Mouse (Mus musculus) forebrain, embryonic 15.5 days (tissue): Measurements from ENCODE around the gene Glrx5. TPM values are rescaled to one million over a fixed set of nuclear protein-coding genes. Genes with fewer than 3 reads are reported as not detected.

Experiments used
- ATAC-seq: fragments of 200-750 bp; cut with Nextera tagmentation; replicated peaks from 2 replicates; pipeline ENCODE4 v1.8.0; 2017; ENCODE audit warnings: mild to moderate bottlenecking, moderate TSS enrichment, moderate library complexity
- H3K27ac ChIP-seq: fragments of 300-500 bp; sonication (generic); replicated peaks from 2 replicates; pipeline ENCODE4 v1.5.1; 2015; ENCODE audit warnings: mild to moderate bottlenecking, inconsistent platforms
- H3K27me3 ChIP-seq: fragments of 300-500 bp; sonication (generic); 2 replicates; pipeline ENCODE4 v1.6.1; 2015; ENCODE audit warnings: inconsistent platforms
- H3K36me3 ChIP-seq: fragments of 300-500 bp; sonication (generic); 2 replicates; pipeline ENCODE4 v1.6.1; 2015; ENCODE audit warnings: mild to moderate bottlenecking, inconsistent platforms
- H3K4me1 ChIP-seq: fragments of 300-500 bp; sonication (generic); 2 replicates; pipeline ENCODE4 v1.6.1; 2015; ENCODE audit warnings: inconsistent platforms
- H3K4me2 ChIP-seq: fragments of 300-500 bp; sonication (generic); replicated peaks from 2 replicates; pipeline ENCODE4 v1.6.1; 2015; ENCODE audit warnings: mild to moderate bottlenecking, inconsistent platforms
- H3K4me3 ChIP-seq: fragments of 300-500 bp; sonication (generic); 2 replicates; pipeline ENCODE4 v1.5.1; 2015; ENCODE audit warnings: mild to moderate bottlenecking, inconsistent platforms
- H3K9ac ChIP-seq: fragments of 300-500 bp; sonication (generic); replicated peaks from 2 replicates; pipeline ENCODE4 v1.6.1; 2015; ENCODE audit warnings: mild to moderate bottlenecking, inconsistent platforms
- H3K9me3 ChIP-seq: fragments of 300-500 bp; sonication (generic); 2 replicates; pipeline ENCODE4 v1.6.1; 2016; ENCODE audit warnings: inconsistent platforms
- WGBS: fragments of 180-500 bp; shearing (Covaris S2); methylation state at CpG from one replicate; pipeline ENCODE4 v1.1.7; 2015; ENCODE audit warnings: mixed read lengths; 5-methylcytosine and 5-hydroxymethylcytosine counted together
- polyA plus RNA-seq: library from polyadenylated mRNA; unstranded; fragments of >200 nt; fragmentation: Nextera tagmentation; extraction: Ambion mirVana; gene quantifications from 2 replicates; pipeline ENCODE4 v1.2.1, GENCODE M21; 2015

Gene Glrx5
- polyA plus RNA-seq, 1 experiment from 2014 or later: 145 TPM

DNA sequence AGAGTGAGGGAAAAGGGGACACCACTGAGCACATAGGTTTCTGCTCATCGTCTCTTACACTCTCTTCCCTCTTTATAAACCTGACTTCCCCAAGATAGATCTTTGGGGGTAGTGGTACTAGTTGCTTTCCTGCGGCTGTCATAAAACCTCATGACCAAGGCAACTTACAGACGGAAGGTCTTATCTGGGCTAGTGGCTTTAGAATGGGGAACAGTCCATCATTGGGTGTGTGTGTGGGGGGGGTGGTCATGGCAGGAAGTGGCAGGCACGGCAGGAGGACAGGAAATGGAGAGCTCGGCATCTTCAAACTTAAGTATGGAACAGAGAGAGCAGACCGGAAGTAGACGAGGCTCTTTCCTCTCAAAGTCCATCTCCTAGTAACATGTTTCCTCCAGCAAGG lies 32.6 kb downstream of the Glrx5 start:
- no peak overlapping the region for H3K4me3 ChIP-seq
- no peaks in the 10 kb centered on the region for H3K36me3 ChIP-seq
- H3K27me3 ChIP-seq: no peaks in the 10 kb centered on the region
- no peak overlapping the region for H3K9ac ChIP-seq
- no peak for ATAC-seq
- no peak overlapping the region for H3K4me2 ChIP-seq
- no peaks in the 10 kb centered on the region for H3K4me1 ChIP-seq
- H3K27ac ChIP-seq: no peak overlapping the region
- 92% methylated on average over 7 of the region's 7 CpGs for WGBS
- H3K9me3 ChIP-seq: no peaks in the 10 kb centered on the region

DNA sequence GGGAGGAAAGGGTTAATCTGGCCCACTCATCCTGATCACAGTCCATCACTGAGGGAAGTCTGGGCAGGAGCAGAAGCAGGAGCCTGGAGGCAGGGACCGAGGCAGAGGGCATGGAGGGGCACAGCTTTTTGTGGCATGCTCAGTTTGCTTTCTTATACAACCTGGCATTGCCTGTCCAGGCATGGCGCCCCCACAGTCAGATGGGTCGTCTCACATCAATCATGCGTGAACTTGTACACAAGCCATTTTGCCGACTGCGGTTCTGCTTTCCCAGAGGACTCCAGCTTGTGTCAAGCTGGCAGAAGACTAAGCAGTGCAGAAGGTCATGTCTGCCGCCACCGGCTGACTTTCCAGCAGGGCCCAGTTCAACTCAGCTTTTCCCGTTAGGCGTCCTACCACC lies 34.0 kb downstream of the Glrx5 start:
- Histone ChIP-seq H3K36me3 (no peaks in the 10 kb centered on the region), H3K4me3 (no peak overlapping the region), H3K9ac (no peak overlapping the region), H3K4me1 (no peaks in the 10 kb centered on the region), H3K4me2 (no peak overlapping the region), H3K27me3 (no peaks in the 10 kb centered on the region), H3K27ac (no peak overlapping the region), H3K9me3 (no peaks in the 10 kb centered on the region)
- no peak for ATAC-seq
- 71% methylated on average over 10 of the region's 10 CpGs for WGBS

DNA sequence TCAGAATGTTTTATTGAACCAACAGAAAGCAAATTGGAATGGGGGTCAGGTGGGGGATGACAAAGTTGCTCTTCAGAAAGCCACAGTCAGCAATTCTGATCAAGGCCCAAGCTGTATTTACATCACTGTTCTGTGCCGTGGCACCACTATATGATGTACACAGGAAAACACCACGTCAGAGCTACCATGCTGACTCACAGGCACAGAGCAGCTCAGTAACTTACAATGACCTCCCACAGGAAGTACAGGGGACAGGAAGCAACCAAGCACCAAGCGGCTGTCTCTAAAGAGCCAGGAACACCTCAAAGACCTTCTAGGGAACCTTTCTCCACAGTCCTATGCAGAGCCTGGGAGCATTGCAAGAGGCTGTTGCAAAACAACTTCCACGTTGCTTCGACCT lies 36.4 kb downstream of the Glrx5 start:
- 91% methylated on average over 5 of the region's 5 CpGs for WGBS
- Histone ChIP-seq H3K4me2 (no peak overlapping the region), H3K36me3 (no peaks in the 10 kb centered on the region), H3K9ac (no peak overlapping the region), H3K4me3 (no peak overlapping the region), H3K9me3 (no peaks in the 10 kb centered on the region), H3K27me3 (no peaks in the 10 kb centered on the region), H3K27ac (no peak overlapping the region), H3K4me1 (no peaks in the 10 kb centered on the region)
- ATAC-seq: no peak

DNA sequence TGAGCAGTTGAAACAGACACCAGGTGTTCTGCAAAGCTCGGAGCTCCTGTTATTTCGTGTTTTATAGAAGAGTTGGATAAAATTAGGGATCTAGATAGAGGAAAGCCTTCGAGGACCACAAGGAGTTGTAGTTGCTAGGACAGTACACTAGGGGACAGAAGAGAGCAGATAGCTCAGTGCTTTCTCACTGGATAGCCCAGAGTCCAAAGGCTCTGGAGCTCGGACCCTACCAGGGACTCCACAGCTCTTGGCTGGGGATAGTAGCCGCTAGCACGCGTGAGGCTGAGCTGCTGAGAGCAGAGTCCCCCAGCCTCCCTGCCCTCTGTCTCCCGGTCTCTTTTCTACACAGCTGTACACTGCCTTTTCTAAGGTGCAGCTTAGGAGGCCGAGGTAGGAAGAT lies 41.2 kb downstream of the Glrx5 start:
- no peak for ATAC-seq
- peaks cover 8% of the 10 kb centered on the region; the same call in 1 of the 2 replicates for H3K4me1 ChIP-seq
- WGBS: 37% methylated on average over 9 of the region's 9 CpGs
- H3K9ac ChIP-seq: no peak overlapping the region
- no peaks in the 10 kb centered on the region for H3K9me3 ChIP-seq
- no peak overlapping the region for H3K27ac ChIP-seq
- no peak overlapping the region for H3K4me3 ChIP-seq
- no peaks in the 10 kb centered on the region for H3K27me3 ChIP-seq
- no peaks in the 10 kb centered on the region for H3K36me3 ChIP-seq
- H3K4me2 ChIP-seq: no peak overlapping the region

DNA sequence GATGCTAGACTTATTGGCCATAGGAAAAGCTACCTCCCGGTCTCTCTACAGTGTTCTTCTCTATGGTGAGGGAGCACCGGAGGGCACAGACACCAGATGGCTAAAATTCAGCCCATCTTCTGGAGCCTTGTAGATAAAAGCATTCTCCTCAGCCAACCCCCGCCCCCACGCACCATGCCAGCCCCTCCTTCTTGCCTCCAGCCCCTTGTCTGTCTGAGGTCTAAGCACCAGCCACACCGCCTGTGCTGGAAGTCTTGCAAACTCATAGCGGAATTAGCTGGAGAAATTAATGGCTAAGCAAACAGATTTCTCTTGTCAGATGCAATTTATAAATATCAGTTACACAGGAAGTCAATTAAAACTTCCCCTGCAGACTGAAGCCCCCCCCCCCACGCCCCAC lies 43.0 kb downstream of the Glrx5 start:
- no peak for ATAC-seq
- Histone ChIP-seq H3K27me3 (no peaks in the 10 kb centered on the region), H3K9me3 (no peaks in the 10 kb centered on the region), H3K36me3 (no peaks in the 10 kb centered on the region), H3K4me1 (peaks cover 8% of the 10 kb centered on the region; the same call in 1 of the 2 replicates), H3K4me3 (no peak overlapping the region), H3K4me2 (no peak overlapping the region), H3K27ac (no peak overlapping the region), H3K9ac (no peak overlapping the region)
- 30% methylated on average over 7 of the region's 7 CpGs for WGBS

DNA sequence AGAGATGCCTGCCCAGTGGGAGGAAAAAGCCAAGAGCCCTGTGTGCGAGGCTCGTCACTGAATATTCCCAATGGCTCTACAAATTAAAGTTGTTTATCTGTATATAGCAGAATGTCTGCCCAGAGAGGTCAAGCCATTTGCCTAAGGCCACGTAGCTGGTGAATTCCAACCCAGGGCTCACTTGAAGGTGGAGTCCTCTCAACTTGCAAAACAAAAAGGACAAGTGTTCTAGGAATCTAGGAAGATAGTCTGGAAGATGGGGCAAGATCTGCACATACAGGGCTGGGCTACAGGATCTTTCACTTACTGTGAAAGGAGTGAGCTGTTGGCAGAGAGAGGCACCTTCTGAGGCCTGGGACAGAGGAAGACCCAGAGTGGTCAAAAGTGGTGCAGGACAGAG lies 44.0 kb downstream of the Glrx5 start:
- H3K4me3 ChIP-seq: no peak overlapping the region
- H3K4me1 ChIP-seq: peaks cover 8% of the 10 kb centered on the region; the same call in 1 of the 2 replicates
- H3K4me2 ChIP-seq: no peak overlapping the region
- H3K9ac ChIP-seq: no peak overlapping the region
- H3K27me3 ChIP-seq: no peaks in the 10 kb centered on the region
- 66% methylated on average over 3 of the region's 3 CpGs for WGBS
- no peak overlapping the region for H3K27ac ChIP-seq
- no peaks in the 10 kb centered on the region for H3K36me3 ChIP-seq
- no peaks in the 10 kb centered on the region for H3K9me3 ChIP-seq
- no peak for ATAC-seq

DNA sequence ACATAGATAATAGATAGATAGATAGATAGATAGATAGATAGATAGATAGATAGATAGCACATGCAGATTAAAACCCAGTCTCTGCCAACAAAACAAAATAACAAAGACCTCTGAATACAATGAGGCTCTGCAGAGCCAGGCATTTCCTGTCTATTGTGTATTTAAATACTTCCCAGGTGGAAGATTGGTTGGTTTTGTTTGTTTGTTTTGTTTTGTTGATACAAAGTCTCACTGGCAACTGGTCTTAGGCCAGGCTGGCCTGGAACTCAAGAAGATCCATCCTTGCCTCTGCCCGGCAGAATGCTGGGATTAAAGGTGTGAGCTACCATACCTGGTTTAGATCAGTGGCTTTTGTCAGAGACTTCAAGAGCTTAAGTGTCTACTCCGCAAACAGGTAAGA lies 44.7 kb downstream of the Glrx5 start:
- no peak overlapping the region for H3K4me3 ChIP-seq
- no peak overlapping the region for H3K9ac ChIP-seq
- no peaks in the 10 kb centered on the region for H3K27me3 ChIP-seq
- no peaks in the 10 kb centered on the region for H3K36me3 ChIP-seq
- H3K4me2 ChIP-seq: no peak overlapping the region
- ATAC-seq: no peak
- 97% methylated on average over 2 of the region's 2 CpGs for WGBS
- H3K4me1 ChIP-seq: peaks cover 8% of the 10 kb centered on the region; the same call in 1 of the 2 replicates
- no peaks in the 10 kb centered on the region for H3K9me3 ChIP-seq
- H3K27ac ChIP-seq: no peak overlapping the region

DNA sequence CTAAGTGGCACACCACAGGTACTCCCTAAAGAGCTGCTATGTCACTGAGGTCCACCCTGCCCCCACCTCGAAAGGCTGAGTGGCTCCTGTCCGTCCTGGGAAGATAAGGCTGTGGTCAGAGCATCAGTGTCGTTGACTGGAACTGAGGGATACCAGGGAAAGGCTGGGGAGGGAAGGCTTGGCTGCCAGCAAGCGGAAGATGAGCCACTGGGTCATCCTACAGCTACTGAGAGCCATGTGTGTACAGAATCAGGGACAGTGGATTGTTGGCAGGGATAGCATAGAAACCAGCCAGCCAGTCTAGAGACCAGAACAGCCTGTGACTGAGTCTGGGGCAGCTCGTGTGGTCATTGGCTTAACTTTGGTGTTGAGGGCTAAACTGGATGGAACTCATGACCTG lies 51.7 kb downstream of the Glrx5 start:
- H3K4me1 ChIP-seq: no peaks in the 10 kb centered on the region
- no peak overlapping the region for H3K4me2 ChIP-seq
- H3K9me3 ChIP-seq: no peaks in the 10 kb centered on the region
- no peaks in the 10 kb centered on the region for H3K27me3 ChIP-seq
- H3K36me3 ChIP-seq: no peaks in the 10 kb centered on the region
- H3K9ac ChIP-seq: no peak overlapping the region
- no peak overlapping the region for H3K4me3 ChIP-seq
- no peak for ATAC-seq
- H3K27ac ChIP-seq: no peak overlapping the region
- 80% methylated on average over 5 of the region's 5 CpGs for WGBS

DNA sequence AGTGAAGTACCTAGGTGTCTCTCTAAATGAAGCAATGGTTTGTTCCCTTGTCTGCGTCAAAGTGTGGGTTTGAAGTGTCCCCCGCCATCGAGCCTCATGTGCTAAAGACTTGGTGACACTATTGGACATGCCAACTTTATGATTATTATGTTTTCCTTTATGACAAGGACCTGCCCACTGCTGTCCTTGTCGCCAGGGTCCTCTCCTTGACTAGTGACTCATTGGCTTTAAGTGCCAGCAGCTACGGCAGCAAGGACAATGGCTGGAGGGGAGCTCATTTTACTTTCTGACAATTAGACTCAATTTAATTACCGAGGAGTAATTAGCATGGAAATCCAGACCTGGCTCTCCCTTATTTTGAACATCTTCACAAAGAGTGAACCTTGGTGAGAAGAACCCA lies 52.3 kb downstream of the Glrx5 start:
- H3K4me1 ChIP-seq: no peaks in the 10 kb centered on the region

DNA sequence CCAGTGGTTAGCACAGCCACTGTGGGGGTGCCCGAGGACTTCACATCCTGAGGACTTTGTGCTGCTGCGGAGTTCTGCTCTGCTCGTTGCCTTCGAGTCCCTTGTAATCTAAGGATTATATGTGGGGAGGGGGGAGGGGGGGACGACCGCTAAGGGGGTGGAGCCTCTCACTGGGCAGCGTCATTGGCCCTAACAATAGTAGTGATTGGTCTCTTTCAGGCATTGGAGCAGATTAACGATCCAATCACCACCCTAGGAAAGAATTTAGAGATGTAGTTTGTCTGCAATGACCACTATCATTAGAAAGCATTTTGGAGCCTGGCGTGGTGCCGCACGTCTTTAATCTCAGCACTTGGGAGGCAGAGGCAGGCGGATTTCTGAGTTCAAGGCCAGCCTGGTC lies 52.8 kb downstream of the Glrx5 start:
- no peak overlapping the region for H3K9ac ChIP-seq
- H3K4me1 ChIP-seq: no peaks in the 10 kb centered on the region
- no peaks in the 10 kb centered on the region for H3K9me3 ChIP-seq
- no peak overlapping the region for H3K4me2 ChIP-seq
- no peaks in the 10 kb centered on the region for H3K36me3 ChIP-seq
- H3K27ac ChIP-seq: no peak overlapping the region
- 67% methylated on average over 12 of the region's 12 CpGs for WGBS
- no peak overlapping the region for H3K4me3 ChIP-seq
- H3K27me3 ChIP-seq: no peaks in the 10 kb centered on the region
- ATAC-seq: no peak

More for the DNA sequence above, 52.3 kb downstream of the Glrx5 start:
- H3K9ac ChIP-seq: no peak overlapping the region
- 60% methylated on average over 6 of the region's 6 CpGs for WGBS
- H3K36me3 ChIP-seq: no peaks in the 10 kb centered on the region
- H3K27me3 ChIP-seq: no peaks in the 10 kb centered on the region
- no peak overlapping the region for H3K4me2 ChIP-seq
- H3K4me3 ChIP-seq: no peak overlapping the region
- H3K27ac ChIP-seq: no peak overlapping the region
- H3K9me3 ChIP-seq: no peaks in the 10 kb centered on the region
- ATAC-seq: no peak

DNA sequence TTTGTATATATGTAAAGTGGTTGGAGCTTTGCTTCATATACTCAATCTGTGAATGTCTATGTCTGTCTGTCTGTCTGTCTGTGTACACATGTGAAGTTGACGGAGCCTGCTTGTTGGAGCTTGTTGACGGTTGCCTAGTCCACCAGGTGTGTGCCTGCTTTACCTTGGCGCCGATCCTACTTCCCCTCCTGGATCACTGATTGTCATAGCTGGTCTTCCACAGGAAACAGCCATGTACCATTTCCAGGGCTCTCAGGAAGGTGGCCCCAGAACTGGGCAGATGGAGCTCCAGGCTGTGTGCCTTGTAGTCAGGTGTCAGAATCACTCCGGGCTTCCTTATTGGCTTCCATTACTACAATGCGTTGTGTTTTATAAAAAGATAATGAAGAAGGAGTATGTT lies 54.3 kb downstream of the Glrx5 start:
- Histone ChIP-seq H3K4me2 (no peak overlapping the region), H3K4me3 (no peak overlapping the region), H3K9me3 (no peaks in the 10 kb centered on the region), H3K27ac (no peak overlapping the region), H3K27me3 (no peaks in the 10 kb centered on the region), H3K4me1 (no peaks in the 10 kb centered on the region), H3K9ac (no peak overlapping the region), H3K36me3 (no peaks in the 10 kb centered on the region)
- 94% methylated on average over 6 of the region's 6 CpGs for WGBS
- ATAC-seq: no peak

DNA sequence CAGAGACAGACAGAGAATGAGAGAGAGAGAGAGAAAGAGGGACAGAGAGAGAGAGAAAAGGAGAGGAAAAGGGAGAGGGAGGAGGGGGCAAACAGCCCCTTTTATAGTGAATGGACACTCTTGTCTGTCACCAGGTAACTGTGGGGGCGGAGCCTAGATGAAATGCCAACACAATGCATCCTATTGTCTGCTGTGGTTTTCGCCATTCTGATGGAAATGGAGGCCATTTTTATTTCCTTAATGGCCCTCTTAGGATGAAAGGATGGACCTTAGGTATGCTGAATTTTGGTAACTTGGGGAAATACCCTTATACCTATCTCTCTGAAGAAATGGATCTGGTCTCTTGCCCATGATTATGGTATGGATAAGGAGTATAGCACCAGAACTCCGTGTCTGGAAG lies 54.9 kb downstream of the Glrx5 start:
- H3K9ac ChIP-seq: no peak overlapping the region
- H3K4me3 ChIP-seq: no peak overlapping the region
- H3K36me3 ChIP-seq: no peaks in the 10 kb centered on the region
- H3K4me1 ChIP-seq: peaks cover 1% of the 10 kb centered on the region
- no peak overlapping the region for H3K4me2 ChIP-seq
- H3K9me3 ChIP-seq: no peaks in the 10 kb centered on the region
- no peaks in the 10 kb centered on the region for H3K27me3 ChIP-seq
- no peak overlapping the region for H3K27ac ChIP-seq
- ATAC-seq: no peak
- WGBS: 80% methylated on average over 3 of the region's 3 CpGs

DNA sequence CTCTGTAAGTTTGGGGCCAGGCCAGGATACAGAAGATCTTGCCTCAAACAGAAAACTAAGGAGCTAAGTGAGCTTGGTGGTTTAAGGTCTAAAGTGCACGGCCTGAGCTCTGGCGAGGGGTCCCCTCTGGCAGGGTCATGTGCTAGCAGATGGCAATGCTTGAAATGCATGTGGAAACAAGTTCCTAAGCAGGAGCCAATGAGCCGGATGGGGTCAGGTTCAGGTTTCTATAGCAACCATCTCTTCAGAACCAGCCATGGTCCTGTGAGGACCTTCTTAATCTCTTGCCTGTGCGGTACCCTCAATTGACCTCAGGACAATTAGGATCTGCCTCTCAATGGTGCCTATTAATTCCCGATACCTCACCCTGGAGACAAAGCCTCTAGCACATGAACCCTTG lies 56.7 kb downstream of the Glrx5 start:
- H3K4me2 ChIP-seq: no peak overlapping the region
- no peak overlapping the region for H3K9ac ChIP-seq
- H3K4me3 ChIP-seq: no peak overlapping the region
- H3K27ac ChIP-seq: no peak overlapping the region
- 21% methylated on average over 5 of the region's 5 CpGs for WGBS
- ATAC-seq: no peak
- no peaks in the 10 kb centered on the region for H3K9me3 ChIP-seq
- peaks cover 18% of the 10 kb centered on the region for H3K4me1 ChIP-seq
- no peaks in the 10 kb centered on the region for H3K36me3 ChIP-seq
- no peaks in the 10 kb centered on the region for H3K27me3 ChIP-seq
